Mouse (Mus musculus) cerebellum, adult 2 months (tissue): ENCODE results near the gene Col15a1.

ENCODE experiments used
- CTCF ChIP-seq: fragments of 200-500 bp; IDR thresholded peaks from 2 replicates; pipeline ENCODE4 v1.5.1; 2011; ENCODE audit warnings: low read depth, mild to moderate bottlenecking, control low read depth, low read length, moderate library complexity, borderline replicate concordance; ENCODE audit not compliant: insufficient read depth
- POLR2A ChIP-seq: fragments of 200-500 bp; IDR thresholded peaks from 2 replicates; pipeline ENCODE4 v1.6.1; 2011; ENCODE audit warnings: low read length, control low read depth, borderline replicate concordance; ENCODE audit not compliant: insufficient read depth

DNA sequence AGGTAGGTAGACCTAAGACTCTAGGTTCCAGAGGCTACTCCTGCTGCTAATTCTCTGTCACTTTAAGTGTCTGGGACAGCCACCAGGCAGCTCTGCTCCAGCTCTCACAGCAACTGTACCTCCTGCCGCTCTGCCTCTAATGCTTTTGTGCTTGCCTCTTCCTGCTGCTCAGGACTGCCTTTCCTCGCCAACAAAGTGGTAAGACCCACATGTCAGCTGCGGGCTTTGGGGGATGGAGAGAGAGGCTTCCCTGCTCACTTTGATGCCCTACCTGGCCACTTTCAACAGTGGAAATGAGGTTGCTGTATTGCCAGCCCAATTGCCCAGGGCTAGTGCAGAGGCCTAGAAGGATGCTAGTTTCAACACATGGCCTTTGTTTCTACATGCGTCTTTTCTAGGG, 80.3 kb downstream of the Col15a1 start:
- TF ChIP-seq CTCF (no peak), POLR2A (no peak)
